Mouse (Mus musculus) kidney, embryonic 16.5 days (tissue): ENCODE data around the gene Ear10. TPM values are rescaled to one million over a fixed set of nuclear protein-coding genes. Genes with fewer than 3 reads are reported as not detected.
"Not testable (repeated sequence)": the region's sequence is repeated elsewhere in the genome, so short reads cannot be mapped to it uniquely, and the experiment has no call there.

Experiments used
- ATAC-seq: fragments of 200-750 bp; cut with Nextera tagmentation; 2 replicates; pipeline ENCODE4 v1.8.0; 2017; ENCODE audit warnings: moderate TSS enrichment; ENCODE audit not compliant: low FRiP score, low TSS enrichment
- H3K27ac ChIP-seq: fragments of 300-500 bp; sonication (generic); 2 replicates; pipeline ENCODE4 v1.5.1; 2014; ENCODE audit warnings: low read length
- H3K27me3 ChIP-seq: fragments of 300-500 bp; sonication (generic); 2 replicates; pipeline ENCODE4 v1.6.1; 2014; ENCODE audit warnings: low read length, control low read depth, mixed read lengths; ENCODE audit not compliant: insufficient read depth
- H3K36me3 ChIP-seq: fragments of 300-500 bp; sonication (generic); 2 replicates; pipeline ENCODE4 v1.6.1; 2014; ENCODE audit warnings: low read length, control low read depth, mixed read lengths; ENCODE audit not compliant: insufficient read depth
- H3K4me1 ChIP-seq: fragments of 300-500 bp; sonication (generic); 2 replicates; pipeline ENCODE4 v1.6.1; 2014; ENCODE audit warnings: low read length, control low read depth, mixed read lengths; ENCODE audit not compliant: insufficient read depth
- H3K4me2 ChIP-seq: fragments of 300-500 bp; sonication (generic); replicated peaks from 2 replicates; pipeline ENCODE4 v1.6.1; 2014; ENCODE audit warnings: low read depth, low read length
- H3K4me3 ChIP-seq: fragments of 300-500 bp; sonication (generic); 2 replicates; pipeline ENCODE4 v1.5.1; 2014; ENCODE audit warnings: mild to moderate bottlenecking, low read length
- H3K9ac ChIP-seq: fragments of 300-500 bp; sonication (generic); replicated peaks from 2 replicates; pipeline ENCODE4 v1.6.1; 2014; ENCODE audit warnings: low read length
- H3K9me3 ChIP-seq: fragments of 300-500 bp; sonication (generic); 2 replicates; pipeline ENCODE4 v1.6.1; 2016; ENCODE audit warnings: low read length, control low read depth
- WGBS: fragments of 180-500 bp; shearing (Covaris S2); extraction: QIAGEN DNeasy Blood & Tissue Kit; methylation state at CpG from one replicate; pipeline ENCODE4 v1.1.7; 2014; 5-methylcytosine and 5-hydroxymethylcytosine counted together
- polyA plus RNA-seq: library from polyadenylated mRNA; unstranded; fragments of >200 nt; fragmentation: Nextera tagmentation; extraction: Ambion mirVana; gene quantifications from 2 replicates; pipeline ENCODE4 v1.2.1, GENCODE M21; 2015

Gene Ear10
- not detected in 2 replicates for polyA plus RNA-seq

- H3K9me3 ChIP-seq, H3K4me1 ChIP-seq, H3K9ac ChIP-seq, H3K36me3 ChIP-seq, H3K27ac ChIP-seq, H3K4me3 ChIP-seq, ATAC-seq, H3K4me2 ChIP-seq, H3K27me3 ChIP-seq: not testable (repeated sequence)
- WGBS = 77% methylated on average over 3 of the region's 3 CpGs
Observed at GRCm38 (mm10) chr14:43923459-43923858, at the start of gene Ear10. TSS of gene Ear10 (minus strand) at chr14:43923559.

DNA sequence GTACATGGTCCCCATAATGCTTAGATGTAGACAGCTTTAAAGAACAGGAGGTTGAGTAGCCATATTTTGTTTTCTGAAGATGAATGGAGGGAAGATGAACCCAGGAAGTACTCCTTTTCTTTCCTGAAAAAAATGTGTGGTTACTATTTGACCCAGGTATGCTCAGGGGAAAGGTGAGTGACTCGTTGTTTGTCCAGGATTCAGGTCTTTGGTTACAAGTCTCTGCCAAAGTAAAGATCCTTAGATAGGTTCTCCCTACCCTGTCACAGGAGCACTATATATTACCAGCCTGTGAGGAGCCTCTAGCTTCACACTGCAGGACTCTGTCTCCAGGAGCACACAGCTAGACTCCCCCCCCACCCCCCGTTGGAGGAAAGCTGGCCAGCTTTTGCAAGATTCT is 33.4 kb upstream of the Ear10 start, which contains the start of gene Ang5:
Gene Ang5 (plus strand): TSS at position 301 of the 400 bp plus-strand sequence.
- not testable (repeated sequence) for H3K4me1 ChIP-seq, H3K4me3 ChIP-seq, H3K36me3 ChIP-seq, ATAC-seq, H3K9me3 ChIP-seq, H3K27ac ChIP-seq, H3K4me2 ChIP-seq, H3K27me3 ChIP-seq, H3K9ac ChIP-seq
- no CpG with 5 or more reads among the region's 2 CpGs for WGBS

GRCm38 (mm10) chr14:43955074-43955473 is 31.7 kb upstream of the Ear10 start:
- H3K4me1 ChIP-seq, H3K4me3 ChIP-seq, H3K36me3 ChIP-seq, ATAC-seq, H3K9ac ChIP-seq, H3K9me3 ChIP-seq, H3K27ac ChIP-seq, H3K4me2 ChIP-seq, H3K27me3 ChIP-seq: not testable (repeated sequence)
- no CpG with 5 or more reads among the region's 1 CpGs for WGBS

DNA sequence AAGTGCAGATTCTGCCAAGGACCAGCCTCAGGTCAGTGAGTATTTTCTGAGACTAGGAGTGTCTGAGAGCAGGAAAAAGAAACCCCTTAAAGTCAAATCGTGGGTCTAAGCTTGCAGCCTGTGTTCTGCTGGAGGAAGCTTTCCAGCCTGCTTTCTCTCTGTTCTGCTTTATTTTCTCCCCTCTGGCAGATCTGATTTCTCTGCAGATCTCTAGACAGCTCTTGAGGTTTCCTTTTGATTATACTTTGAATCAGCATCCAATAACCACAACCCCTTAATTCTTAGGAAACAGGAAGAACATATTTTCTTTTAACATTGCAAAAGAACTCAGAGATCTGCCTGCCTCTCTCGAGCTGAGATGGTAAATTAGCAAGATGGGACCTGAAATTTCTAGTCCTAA is 30.0 kb upstream of the Ear10 start:
- H3K36me3 ChIP-seq, H3K9ac ChIP-seq, H3K4me3 ChIP-seq, H3K4me2 ChIP-seq, H3K4me1 ChIP-seq, H3K9me3 ChIP-seq, ATAC-seq, H3K27ac ChIP-seq, H3K27me3 ChIP-seq: not testable (repeated sequence)
- 36% methylated on average over 1 of the region's 2 CpGs for WGBS

- not testable (repeated sequence) for H3K27ac ChIP-seq, H3K4me1 ChIP-seq, H3K9me3 ChIP-seq, H3K4me2 ChIP-seq, ATAC-seq, H3K4me3 ChIP-seq, H3K36me3 ChIP-seq, H3K9ac ChIP-seq, H3K27me3 ChIP-seq
- 53% methylated on average over 5 of the region's 5 CpGs for WGBS
Observed at GRCm38 (mm10) chr14:43933399-43933798, 10.0 kb upstream of the Ear10 start.

DNA sequence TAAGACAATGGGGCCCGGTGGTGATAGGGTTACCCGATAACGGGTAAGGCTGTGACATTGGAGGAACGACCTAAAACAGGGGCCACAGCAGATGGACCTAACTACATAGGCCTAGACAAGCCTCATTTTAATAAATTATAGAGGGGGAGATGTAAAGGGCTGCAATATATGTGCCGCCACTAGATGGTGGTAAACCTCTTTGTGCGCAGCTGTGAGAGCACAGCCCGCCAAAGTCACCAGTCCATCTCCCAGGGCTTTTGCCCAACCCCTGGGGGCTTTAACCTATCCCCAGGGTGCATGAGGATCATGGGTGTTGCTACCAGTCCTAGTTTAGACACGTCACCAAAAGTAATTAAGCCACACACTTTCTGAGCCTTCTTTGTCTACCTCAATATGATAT is 9.6 kb upstream of the Ear10 start:
- 22% methylated on average over 8 of the region's 8 CpGs for WGBS
- not testable (repeated sequence) for ATAC-seq

DNA sequence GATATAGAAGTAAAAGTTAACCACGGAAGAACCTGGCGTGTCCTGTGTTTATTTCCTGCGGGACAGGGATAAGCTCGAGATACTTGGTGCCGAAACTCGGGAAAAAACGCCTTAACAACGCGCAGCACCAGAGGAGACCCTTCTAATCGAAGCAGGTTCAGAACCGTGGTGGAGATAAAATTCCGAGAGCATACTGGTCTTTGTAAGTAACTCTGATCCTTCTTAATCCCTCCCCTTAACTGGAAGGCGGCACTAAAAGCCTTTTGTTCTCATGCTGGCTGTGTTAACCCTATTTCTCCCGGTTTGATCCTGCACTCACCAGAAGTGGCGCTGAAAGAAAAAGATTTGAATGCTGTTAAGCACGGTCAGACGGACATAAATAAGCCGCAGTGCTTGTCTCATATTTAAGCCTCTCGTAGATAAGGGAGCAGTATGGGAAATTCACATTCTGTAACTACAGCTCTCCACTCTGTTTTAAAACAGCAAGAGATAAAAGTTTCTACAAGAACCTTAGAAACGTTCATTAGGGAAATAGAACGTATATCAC is 2.1 kb upstream of the Ear10 start:
- ATAC-seq = peak; percentile 91
- H3K27me3 ChIP-seq, H3K4me1 ChIP-seq, H3K36me3 ChIP-seq, H3K9me3 ChIP-seq: not testable (repeated sequence)
- Histone ChIP-seq H3K9ac (peak overlapping the region; percentile 72), H3K4me3 (peak overlapping the region; percentile 50), H3K4me2 (peak overlapping the region; percentile 43), H3K27ac (peak overlapping the region; percentile 86)
- WGBS = 6% methylated on average over 21 of the region's 21 CpGs

More for the DNA sequence above, 9.6 kb upstream of the Ear10 start:
- H3K4me2 ChIP-seq, H3K36me3 ChIP-seq, H3K9me3 ChIP-seq, H3K4me3 ChIP-seq, H3K9ac ChIP-seq, H3K27ac ChIP-seq, H3K4me1 ChIP-seq, H3K27me3 ChIP-seq: not testable (repeated sequence)

GRCm38 (mm10) chr14:43924688-43925403 is 1.5 kb upstream of the Ear10 start, which contains the start of gene Gm8113:
TSS of gene Gm8113 (plus strand) at chr14:43925390.
- Histone ChIP-seq H3K4me3 (peak within 1 kb of the TSS; percentile 50), H3K27ac (peak within 1 kb of the TSS; percentile 86), H3K4me2 (peak within 1 kb of the TSS; percentile 43), H3K9ac (peak within 1 kb of the TSS; percentile 72)
- not testable (repeated sequence) for H3K27me3 ChIP-seq, H3K4me1 ChIP-seq, H3K36me3 ChIP-seq, H3K9me3 ChIP-seq
- 11% methylated on average over 10 of the region's 10 CpGs for WGBS
- ATAC-seq = peak; percentile 99

DNA sequence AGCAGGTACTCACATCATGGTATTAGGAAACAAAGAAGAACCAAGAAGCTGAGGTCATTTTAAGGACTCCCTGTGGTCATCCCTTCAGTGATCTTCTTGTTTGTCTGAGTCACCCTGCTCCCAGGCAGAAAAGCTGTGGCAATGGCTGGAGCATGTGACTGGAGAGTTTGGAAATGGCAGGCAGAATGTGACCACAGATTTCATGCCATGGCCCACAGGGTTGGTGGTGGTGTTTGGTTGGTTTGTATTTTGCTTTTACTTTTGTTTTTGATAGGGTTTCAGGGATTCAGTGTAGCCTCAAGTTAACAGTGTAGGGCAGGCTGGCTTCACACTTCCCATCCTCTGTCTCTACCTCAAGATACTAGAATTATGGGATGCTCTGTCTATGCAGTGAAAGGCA is 5.1 kb downstream of the Ear10 start:
- not testable (repeated sequence) for H3K27me3 ChIP-seq, H3K4me3 ChIP-seq

GRCm38 (mm10) chr14:43898577-43898976 is 24.8 kb downstream of the Ear10 start:
- H3K4me1 ChIP-seq, ATAC-seq, H3K9me3 ChIP-seq, H3K4me3 ChIP-seq, H3K27me3 ChIP-seq, H3K9ac ChIP-seq, H3K4me2 ChIP-seq, H3K27ac ChIP-seq, H3K36me3 ChIP-seq: not testable (repeated sequence)
- 83% methylated on average over 3 of the region's 3 CpGs for WGBS

More for the DNA sequence above, 5.1 kb downstream of the Ear10 start:
- not testable (repeated sequence) for H3K4me2 ChIP-seq, H3K27ac ChIP-seq, H3K9me3 ChIP-seq, ATAC-seq, H3K36me3 ChIP-seq, H3K4me1 ChIP-seq, H3K9ac ChIP-seq
